Comparison of ENCODE assay signal across 27 mouse cellular contexts in genomic region chr13:12290700-12291099, GRCm38 (mm10).
"Had no signal": no experiment of that assay in that cellular context is flagged by ENCODE, and none has a peak within 500 bp of the region (broad histone marks: within the 10 kb centered on the region; RNA-seq: fewer than 3 reads in every experiment).

No protein-coding gene starts in this region.

- ATAC-seq: hindbrain, embryonic 16.5 days; inflammation-experienced regulatory T-cells, adult 6 months; intestine, embryonic 15.5 days; intestine, postnatal 0 days had no signal

- H3K9ac ChIP-seq: heart, embryonic 15.5 days; hindbrain, embryonic 12.5 days; hindbrain, embryonic 14.5 days; intestine, embryonic 15.5 days; limb, embryonic 12.5 days; liver, embryonic 13.5 days had no signal

- DNase-seq: gastrocnemius, adult 2 months; gastrocnemius, postnatal 10 days; gastrocnemius, postnatal 25 days; heart, adult 18-20 months; heart, postnatal 10 days; heart, postnatal 4 days; kidney, adult 18-20 months; kidney, adult 8-10 months; kidney, postnatal 10 days; kidney, postnatal 25 days; kidney, postnatal 4 days; liver; liver, embryonic 13.5 days had no signal

- H3K36me3 ChIP-seq: hindbrain, embryonic 10.5 days; hindbrain, embryonic 12.5 days; intestine, embryonic 15.5 days; limb, embryonic 10.5 days; limb, embryonic 12.5 days; liver, embryonic 13.5 days had no signal

- H3K4me2 ChIP-seq: heart, embryonic 11.5 days; heart, embryonic 15.5 days; hindbrain, embryonic 12.5 days; hindbrain, embryonic 14.5 days; intestine, embryonic 15.5 days; limb, embryonic 12.5 days; liver, embryonic 11.5 days; liver, embryonic 13.5 days had no signal

- H3K27me3 ChIP-seq: heart, embryonic 15.5 days; hindbrain, embryonic 12.5 days; intestine, embryonic 15.5 days; limb, embryonic 12.5 days; liver, embryonic 13.5 days had no signal

- H3K4me3 ChIP-seq: gastrocnemius, adult 2 months; heart, embryonic 15.5 days; hindbrain, embryonic 10.5 days; hindbrain, embryonic 12.5 days; intestine, embryonic 15.5 days; layer of hippocampus, adult 2 months; left cerebral cortex, adult 2 months; limb, embryonic 10.5 days; limb, embryonic 12.5 days; liver, embryonic 13.5 days had no signal

- H3K9me3 ChIP-seq: heart, embryonic 15.5 days; hindbrain, embryonic 10.5 days; hindbrain, embryonic 12.5 days; intestine, embryonic 15.5 days; limb, embryonic 10.5 days; limb, embryonic 12.5 days; liver, embryonic 13.5 days had no signal

- H3K4me1 ChIP-seq: hindbrain, embryonic 10.5 days; hindbrain, embryonic 12.5 days; intestine, embryonic 15.5 days; limb, embryonic 10.5 days; liver, embryonic 13.5 days had no signal

- H3K27ac ChIP-seq: gastrocnemius, adult 2 months; hindbrain, embryonic 10.5 days; hindbrain, embryonic 12.5 days; hindbrain, embryonic 14.5 days; intestine, embryonic 15.5 days; layer of hippocampus, adult 2 months; left cerebral cortex, adult 2 months; limb, embryonic 10.5 days; limb, embryonic 12.5 days; liver, embryonic 13.5 days had no signal
